Mouse (Mus musculus) myocyte (in vitro differentiated cells): ENCODE data around the gene Krt10. TPM values are rescaled to one million over a fixed set of nuclear protein-coding genes. Genes with fewer than 3 reads are reported as not detected.

Source experiments
- H3K27me3 ChIP-seq: one replicate; pipeline ENCODE4 v1.6.1; 2011; ENCODE audit not compliant: control insufficient read depth, insufficient read depth, insufficient read length
- H3K36me3 ChIP-seq: one replicate; pipeline ENCODE4 v1.6.1; 2011; ENCODE audit not compliant: control insufficient read depth, insufficient read depth
- H3K4me2 ChIP-seq: one replicate; pipeline ENCODE4 v1.6.1; 2011; ENCODE audit warnings: low read depth, control low read depth
- H3K4me3 ChIP-seq: one replicate; pipeline ENCODE4 v1.5.1; 2011; ENCODE audit warnings: mild to moderate bottlenecking, control low read depth, moderate library complexity
- H3K79me2 ChIP-seq: one replicate; pipeline ENCODE4 v1.6.1; 2011; ENCODE audit not compliant: control insufficient read depth, insufficient read depth
- H3ac ChIP-seq: one replicate; pipeline ENCODE4 v1.6.1; 2011; ENCODE audit not compliant: control insufficient read depth, insufficient read length
- CEBPB ChIP-seq: IDR thresholded peaks from 2 replicates; pipeline ENCODE4 v1.6.1; 2011; ENCODE audit warnings: mild to moderate bottlenecking, moderate library complexity; ENCODE audit not compliant: poor library complexity, insufficient read depth, severe bottlenecking
- E2F4 ChIP-seq: IDR thresholded peaks from one replicate; pipeline ENCODE4 v1.6.1; 2011; ENCODE audit warnings: mild to moderate bottlenecking, control low read depth, moderate library complexity; ENCODE audit not compliant: insufficient read depth
- MAX ChIP-seq: IDR thresholded peaks from one replicate; pipeline ENCODE4 v1.6.1; 2011; ENCODE audit warnings: low read depth, mild to moderate bottlenecking, control low read depth
- MYOD1 ChIP-seq, 3 experiments: IDR thresholded peaks; one replicate each; pipeline ENCODE4 v1.6.1; 2011; ENCODE audit warnings: control low read depth in 2 of 3, low read depth in 2 of 3, mild to moderate bottlenecking in 2 of 3, moderate library complexity in 1 of 3; ENCODE audit not compliant: insufficient read length in 2 of 3, control insufficient read depth in 1 of 3
- MYOG ChIP-seq, 3 experiments: IDR thresholded peaks; one replicate each; pipeline ENCODE4 v1.6.1; 2011; ENCODE audit warnings: control low read depth in 2 of 3, low read depth in 2 of 3, mild to moderate bottlenecking in 2 of 3; ENCODE audit not compliant: insufficient read length in 2 of 3, control insufficient read depth in 1 of 3, insufficient read depth in 1 of 3
- POLR2A ChIP-seq: IDR thresholded peaks from one replicate; pipeline ENCODE4 v1.6.1; 2011; ENCODE audit warnings: low read depth, mild to moderate bottlenecking, control low read depth, moderate library complexity; ENCODE audit not compliant: insufficient read length
- POLR2AphosphoS2 ChIP-seq: IDR thresholded peaks from one replicate; pipeline ENCODE4 v1.6.1; 2011; ENCODE audit warnings: low read depth, control low read depth; ENCODE audit not compliant: insufficient read length
- REST ChIP-seq: IDR thresholded peaks from one replicate; pipeline ENCODE4 v1.6.1; 2011; ENCODE audit warnings: mild to moderate bottlenecking, control low read depth, moderate library complexity; ENCODE audit not compliant: insufficient read depth, insufficient read length
- SRF ChIP-seq: IDR thresholded peaks from one replicate; pipeline ENCODE4 v1.6.1; 2011; ENCODE audit warnings: low read depth; ENCODE audit not compliant: control insufficient read depth, insufficient read length
- TCF12 ChIP-seq: IDR thresholded peaks from one replicate; pipeline ENCODE4 v1.6.1; 2011; ENCODE audit warnings: mild to moderate bottlenecking, control low read depth; ENCODE audit not compliant: poor library complexity, insufficient read depth, severe bottlenecking
- TCF3 ChIP-seq: IDR thresholded peaks from one replicate; pipeline ENCODE4 v1.6.1; 2011; ENCODE audit warnings: low read depth, control low read depth; ENCODE audit not compliant: insufficient read length
- USF1 ChIP-seq: IDR thresholded peaks from one replicate; pipeline ENCODE4 v1.6.1; 2011; ENCODE audit warnings: low read depth, mild to moderate bottlenecking, control low read depth, moderate library complexity
- polyA plus RNA-seq: library from polyadenylated mRNA; unstranded; fragments of >200 nt; fragmentation: generic; extraction: Trizol; gene quantifications from one replicate; pipeline ENCODE4 v1.2.1, GENCODE M21; 2012; ENCODE audit warnings: missing spikeins

The Krt10 gene
- polyA plus RNA-seq, 1 experiment = 6.7 TPM

DNA sequence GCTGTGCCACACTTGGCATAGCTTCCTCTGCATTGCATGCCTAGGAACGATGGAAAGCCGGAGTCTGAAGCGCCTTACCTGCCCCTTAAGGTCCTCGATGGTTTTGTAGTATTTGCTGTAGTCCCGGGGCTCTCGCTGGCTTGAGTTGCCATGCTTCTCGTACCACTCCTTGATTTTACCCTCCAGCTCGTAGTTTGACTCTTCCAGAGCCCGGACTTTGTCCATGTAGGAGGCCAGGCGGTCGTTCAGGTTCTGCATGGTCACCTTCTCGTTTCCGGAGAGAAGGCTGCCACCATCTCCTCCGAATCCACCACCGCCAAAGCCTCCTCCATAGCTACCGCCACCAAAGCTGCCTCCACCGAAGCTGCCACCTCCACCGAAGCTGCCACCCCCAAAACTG is 503 bp downstream of the Krt10 start:
- Histone ChIP-seq H3K4me3 (no peak overlapping the region), H3K36me3 (no peaks in the 10 kb centered on the region), H3K79me2 (no peaks in the 10 kb centered on the region), H3K4me2 (no peak overlapping the region), H3K27me3 (no peaks in the 10 kb centered on the region), H3ac (no peak overlapping the region)
- TF ChIP-seq MYOG (IDR thresholded peaks at IDR 0.05; ENCODE audit: control insufficient read depth in 1 of 3, insufficient read depth in 1 of 3, insufficient read length in 2 of 3, low read depth in 2 of 3) (no peak), E2F4 (no peak), REST (no peak), USF1 (no peak), MYOD1 (IDR thresholded peaks at IDR 0.05; ENCODE audit: control insufficient read depth in 1 of 3, insufficient read length in 2 of 3, low read depth in 2 of 3) (no peak), POLR2A (no peak), TCF3 (no peak), SRF (no peak), MAX (no peak), CEBPB (no peak), TCF12 (no peak), POLR2AphosphoS2 (no peak)

DNA sequence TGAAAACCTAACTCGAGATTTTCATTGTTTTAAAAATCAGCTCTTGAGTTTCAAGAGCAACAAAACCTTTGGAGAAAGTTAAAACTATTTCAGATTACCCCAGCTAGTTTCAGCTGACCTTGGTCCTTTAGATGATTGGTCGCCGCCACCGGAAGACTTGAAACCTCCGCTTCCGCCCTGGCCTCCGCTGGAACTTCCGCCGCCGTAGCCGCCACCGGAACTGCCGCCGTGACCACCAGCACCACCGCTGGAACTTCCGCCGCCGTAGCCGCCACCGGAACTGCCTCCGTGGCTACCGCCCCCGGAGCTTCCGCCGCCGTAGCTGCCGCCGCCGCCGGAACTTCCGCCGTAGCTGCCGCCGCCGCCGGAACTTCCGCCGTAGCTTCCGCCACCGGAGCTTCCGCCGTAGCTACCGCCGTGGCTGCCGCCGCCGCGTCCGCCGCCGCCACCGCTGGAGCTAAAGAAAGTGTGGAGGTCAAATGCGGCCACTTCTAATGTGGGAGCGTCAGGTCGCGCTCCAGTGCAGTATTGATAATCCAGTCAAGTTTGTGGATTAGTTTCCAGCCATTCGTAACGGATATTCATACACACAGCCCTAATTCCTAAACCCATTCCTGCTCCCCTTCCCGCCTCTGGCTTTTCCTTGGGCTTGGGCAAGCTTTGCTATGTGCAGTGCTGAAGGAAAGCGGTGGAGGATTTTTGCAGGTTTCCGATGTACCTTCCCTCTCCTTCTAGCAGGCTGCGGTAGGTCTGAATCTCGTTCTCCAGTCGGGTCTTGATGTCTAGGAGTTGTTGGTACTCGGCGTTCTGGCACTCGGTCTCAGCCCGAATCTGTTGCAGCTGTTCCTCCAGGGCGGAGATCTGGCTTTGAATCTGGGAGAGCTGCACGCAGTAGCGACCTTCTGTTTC is 3.1 kb downstream of the Krt10 start:
- no peak for TF ChIP-seq REST
- peak in 2 of 3 experiments; percentile 63 to 64 for TF ChIP-seq MYOD1 (IDR thresholded peaks at IDR 0.05; ENCODE audit: control insufficient read depth in 1 of 3, insufficient read length in 2 of 3, low read depth in 2 of 3)
- TF ChIP-seq POLR2AphosphoS2 = peak; percentile 55
- peak; percentile 20 to 71 (median 71) for TF ChIP-seq MYOG (IDR thresholded peaks at IDR 0.05; ENCODE audit: control insufficient read depth in 1 of 3, insufficient read depth in 1 of 3, insufficient read length in 2 of 3, low read depth in 2 of 3)
- peak; percentile 65 for TF ChIP-seq POLR2A
- peak overlapping the region; percentile 83 for H3K4me2 ChIP-seq

DNA sequence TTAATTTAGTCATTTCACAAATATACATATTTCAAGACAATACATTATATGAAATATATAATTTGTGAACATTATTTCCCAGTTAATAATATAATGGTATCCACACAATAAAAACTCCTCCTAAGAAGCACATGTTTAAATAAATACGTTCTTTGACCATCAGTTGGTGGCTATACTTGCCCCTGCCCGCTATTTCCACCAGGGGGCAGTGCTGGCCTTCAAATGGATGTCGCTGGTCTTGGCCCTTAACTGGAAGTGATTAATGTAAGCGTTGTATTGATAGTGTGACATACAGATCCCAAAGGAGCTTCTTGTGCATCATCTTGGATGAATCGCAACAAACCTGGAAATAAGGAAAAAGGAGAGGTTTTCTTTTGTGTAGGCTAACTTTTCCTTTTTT is 9.6 kb downstream of the Krt10 start:
- Histone ChIP-seq H3K36me3 (no peaks in the 10 kb centered on the region), H3K79me2 (no peaks in the 10 kb centered on the region), H3ac (no peak overlapping the region), H3K4me3 (no peak overlapping the region), H3K27me3 (peaks cover 3% of the 10 kb centered on the region), H3K4me2 (no peak overlapping the region)
- TF ChIP-seq MYOD1 (IDR thresholded peaks at IDR 0.05; ENCODE audit: control insufficient read depth in 1 of 3, insufficient read length in 2 of 3, low read depth in 2 of 3) (no peak), CEBPB (no peak), TCF3 (no peak), E2F4 (no peak), TCF12 (no peak), SRF (no peak), MAX (no peak), USF1 (no peak), REST (no peak), MYOG (IDR thresholded peaks at IDR 0.05; ENCODE audit: control insufficient read depth in 1 of 3, insufficient read depth in 1 of 3, insufficient read length in 2 of 3, low read depth in 2 of 3) (no peak), POLR2AphosphoS2 (no peak), POLR2A (no peak)

More for the DNA sequence above, 3.1 kb downstream of the Krt10 start:
- Histone ChIP-seq H3K27me3 (no peaks in the 10 kb centered on the region), H3K4me3 (peak overlapping the region; percentile 48), H3K36me3 (no peaks in the 10 kb centered on the region), H3K79me2 (no peaks in the 10 kb centered on the region), H3ac (peak overlapping the region; percentile 54)

DNA sequence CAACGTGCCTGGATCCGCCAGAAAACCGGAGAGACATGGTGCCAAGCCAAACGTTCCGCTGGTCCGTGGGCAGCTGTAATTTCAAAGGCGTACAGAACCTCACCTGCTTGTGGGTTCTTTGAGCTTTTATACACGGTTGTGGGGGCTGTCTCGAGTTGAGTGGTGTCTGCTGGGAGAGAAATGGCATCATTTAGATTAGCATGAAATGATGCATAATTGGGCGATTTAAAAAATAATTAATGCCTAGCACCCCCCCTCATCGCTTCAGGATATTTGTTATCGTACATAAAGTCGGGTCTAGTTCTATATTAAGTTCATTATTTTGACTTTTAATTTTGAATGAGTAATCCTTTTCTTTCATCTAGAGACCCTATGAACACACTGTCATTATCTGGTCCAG is 14.4 kb downstream of the Krt10 start, which contains the start of gene Krt28:
TSS of gene Krt28 (minus strand) at position 101 of the 400 bp plus-strand sequence.
- no peak for TF ChIP-seq TCF12
- TF ChIP-seq REST = no peak
- no peak for TF ChIP-seq E2F4
- no peak for TF ChIP-seq MAX
- TF ChIP-seq POLR2AphosphoS2 = no peak
- no peak for TF ChIP-seq SRF
- H3ac ChIP-seq = no peak within 1 kb of the TSS
- H3K4me3 ChIP-seq = no peak within 1 kb of the TSS
- no peaks in the 10 kb centered on the region for H3K36me3 ChIP-seq
- H3K4me2 ChIP-seq = no peak within 1 kb of the TSS
- peaks cover 25% of the 10 kb centered on the region for H3K27me3 ChIP-seq
- H3K79me2 ChIP-seq = no peaks in the 10 kb centered on the region
